Mouse (Mus musculus) stomach, embryonic 16.5 days (tissue): ENCODE results near the gene Cyb561d2. TPM values are rescaled to one million over a fixed set of nuclear protein-coding genes. Genes with fewer than 3 reads are reported as not detected.

Experiments
- ATAC-seq: fragments of 200-750 bp; cut with Nextera tagmentation; 2 replicates; pipeline ENCODE4 v1.8.0; 2017; ENCODE audit warnings: moderate number of reproducible peaks, moderate TSS enrichment; ENCODE audit not compliant: insufficient read depth, low FRiP score
- H3K27ac ChIP-seq: fragments of 300-500 bp; sonication (generic); 2 replicates; pipeline ENCODE4 v1.5.1; 2014; ENCODE audit warnings: low read length
- H3K27me3 ChIP-seq: fragments of 300-500 bp; sonication (generic); 2 replicates; pipeline ENCODE4 v1.6.1; 2014; ENCODE audit warnings: low read length, control low read depth, mixed read lengths; ENCODE audit not compliant: control insufficient read depth, insufficient read depth
- H3K36me3 ChIP-seq: fragments of 300-500 bp; sonication (generic); 2 replicates; pipeline ENCODE4 v1.6.1; 2014; ENCODE audit warnings: low read length; ENCODE audit not compliant: control insufficient read depth, insufficient read depth
- H3K4me1 ChIP-seq: fragments of 300-500 bp; sonication (generic); 2 replicates; pipeline ENCODE4 v1.6.1; 2014; ENCODE audit warnings: low read length, control low read depth, mixed read lengths; ENCODE audit not compliant: control insufficient read depth, insufficient read depth
- H3K4me2 ChIP-seq: fragments of 300-500 bp; sonication (generic); 2 replicates; pipeline ENCODE4 v1.6.1; 2014; ENCODE audit warnings: low read depth, low read length, mixed read lengths
- H3K4me3 ChIP-seq: fragments of 300-500 bp; sonication (generic); replicated peaks from 2 replicates; pipeline ENCODE4 v1.5.1; 2014; ENCODE audit warnings: mild to moderate bottlenecking, low read length
- H3K9ac ChIP-seq: fragments of 300-500 bp; sonication (generic); 2 replicates; pipeline ENCODE4 v1.6.1; 2014; ENCODE audit warnings: low read length
- H3K9me3 ChIP-seq: fragments of 300-500 bp; sonication (generic); replicated peaks from 2 replicates; pipeline ENCODE4 v1.6.1; 2016; ENCODE audit warnings: low read length, control low read depth; ENCODE audit not compliant: control insufficient read depth
- WGBS: fragments of 180-500 bp; shearing (Covaris S2); extraction: QIAGEN DNeasy Blood & Tissue Kit; methylation state at CpG from one replicate; pipeline ENCODE4 v1.1.7; 2014; 5-methylcytosine and 5-hydroxymethylcytosine counted together
- polyA plus RNA-seq: library from polyadenylated mRNA; unstranded; fragments of >200 nt; fragmentation: Nextera tagmentation; extraction: Ambion mirVana; gene quantifications from 2 replicates; pipeline ENCODE4 v1.2.1, GENCODE M21; 2015

The Cyb561d2 gene
- polyA plus RNA-seq, 1 experiment from 2014 or later: 27.4 TPM

DNA sequence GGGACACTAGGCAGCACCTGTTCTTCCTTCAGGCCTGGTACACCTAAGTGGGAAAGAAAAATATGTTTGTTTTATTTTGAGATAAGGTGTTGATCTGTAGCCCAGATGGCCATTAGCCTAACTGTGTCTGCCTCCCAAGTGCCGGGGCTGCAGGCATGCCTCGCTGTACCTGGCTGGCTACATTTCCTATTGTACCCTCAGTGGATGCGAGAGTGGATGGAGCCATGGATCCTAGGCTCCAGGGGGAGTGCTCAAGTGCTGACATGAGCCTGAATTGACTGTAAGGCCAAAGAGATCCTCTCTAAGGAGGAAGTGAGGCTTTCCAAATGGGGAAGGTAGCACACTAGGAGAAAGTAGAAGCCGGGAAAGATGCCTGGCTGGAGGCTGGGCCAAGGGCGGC, 6.0 kb upstream of the Cyb561d2 start:
- Histone ChIP-seq H3K36me3 (0 out of 2 replicates have a peak, but pooled peaks cover 11% of the 10 kb centered on the region), H3K9ac (no peak overlapping the region), H3K4me1 (peaks cover 36% of the 10 kb centered on the region), H3K27me3 (no peaks in the 10 kb centered on the region), H3K4me2 (no peak overlapping the region), H3K27ac (no peak overlapping the region), H3K4me3 (no peak overlapping the region), H3K9me3 (no peaks in the 10 kb centered on the region)
- no peak for ATAC-seq
- WGBS: 77% methylated on average over 5 of the region's 5 CpGs

DNA sequence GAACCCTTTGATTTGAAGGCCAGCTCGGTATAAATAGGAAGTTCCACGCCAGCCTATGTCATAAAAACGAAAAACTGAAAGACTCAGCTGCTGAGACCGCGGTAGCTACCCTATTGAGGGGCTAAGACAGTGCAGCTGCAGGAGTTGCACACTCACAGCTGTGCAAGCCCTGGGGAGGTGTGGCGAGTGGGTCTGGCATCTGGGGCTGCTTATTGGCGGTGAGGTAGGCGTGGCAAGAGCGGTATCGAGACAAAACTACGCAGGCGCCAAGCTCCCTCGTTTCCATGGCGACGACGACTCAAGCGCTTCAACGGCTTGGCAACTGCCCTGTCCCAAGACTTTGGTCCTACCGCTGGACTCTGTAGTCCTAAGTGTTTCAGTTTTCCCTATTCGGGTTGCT, 5.0 kb upstream of the Cyb561d2 start, which contains the start of gene Zmynd10:
Gene Zmynd10 (plus strand): TSS at position 273 of the 400 bp plus-strand sequence.
- peaks cover 31% of the 10 kb centered on the region for H3K4me1 ChIP-seq
- ATAC-seq: peak; percentile 30; the same call in 1 of the 2 replicates
- peak within 1 kb of the TSS; percentile 42 for H3K4me2 ChIP-seq
- H3K4me3 ChIP-seq: peak within 1 kb of the TSS; percentile 16
- H3K36me3 ChIP-seq: 0 out of 2 replicates have a peak, but pooled peaks cover 11% of the 10 kb centered on the region
- no peaks in the 10 kb centered on the region for H3K27me3 ChIP-seq
- peak within 1 kb of the TSS; percentile 44 for H3K9ac ChIP-seq
- 0 out of 2 replicates have a peak within 1 kb of the TSS, but pooled peaks have one; percentile 23 for H3K27ac ChIP-seq
- no peaks in the 10 kb centered on the region for H3K9me3 ChIP-seq
- WGBS: 2% methylated on average over 20 of the region's 20 CpGs

DNA sequence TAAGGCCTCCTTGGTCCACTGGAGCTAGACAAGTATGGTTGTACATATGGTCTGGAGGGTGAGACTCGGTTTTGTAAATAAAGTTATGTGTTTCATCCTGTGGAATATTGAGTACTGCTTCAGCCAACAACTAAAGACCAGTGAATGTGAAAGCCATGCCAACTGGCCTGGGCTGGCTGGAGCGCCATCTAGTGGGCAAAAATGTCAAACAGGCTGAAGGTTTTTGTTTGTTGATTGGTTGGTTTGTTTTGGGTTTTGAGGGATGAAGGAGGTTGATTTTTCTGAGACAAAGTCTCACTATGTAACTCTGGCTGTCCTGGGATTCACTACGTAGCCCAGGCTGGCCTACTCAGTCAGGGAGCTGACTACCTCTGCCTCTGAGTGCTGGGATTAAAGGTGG, 3.6 kb upstream of the Cyb561d2 start:
- Histone ChIP-seq H3K9ac (no peak overlapping the region), H3K9me3 (no peaks in the 10 kb centered on the region), H3K27me3 (no peaks in the 10 kb centered on the region), H3K4me3 (no peak overlapping the region), H3K36me3 (0 out of 2 replicates have a peak, but pooled peaks cover 11% of the 10 kb centered on the region), H3K4me2 (no peak overlapping the region), H3K4me1 (peaks cover 26% of the 10 kb centered on the region), H3K27ac (no peak overlapping the region)
- WGBS: 9% methylated on average over 3 of the region's 3 CpGs
- ATAC-seq: no peak

DNA sequence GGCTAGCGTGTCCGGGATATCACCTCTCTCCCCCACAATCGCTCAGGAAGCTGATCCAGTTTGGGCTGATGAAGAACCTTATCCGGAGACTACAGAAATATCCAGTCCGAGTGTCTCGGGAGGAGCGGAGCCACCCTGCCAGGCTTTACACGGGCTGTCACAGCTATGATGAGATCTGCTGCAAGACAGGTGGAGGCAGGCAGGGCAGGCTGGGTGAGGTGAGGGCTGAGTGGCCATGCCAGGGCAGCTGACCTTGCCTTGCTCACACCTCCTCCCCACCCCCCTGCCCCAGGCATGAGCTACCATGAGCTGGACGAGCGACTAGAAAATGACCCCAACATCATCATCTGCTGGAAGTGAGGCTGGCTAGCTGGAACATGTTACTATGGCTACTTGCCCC, 3.2 kb upstream of the Cyb561d2 start:
- ATAC-seq: no peak
- 0 out of 2 replicates have a peak, but pooled peaks cover 11% of the 10 kb centered on the region for H3K36me3 ChIP-seq
- no peaks in the 10 kb centered on the region for H3K9me3 ChIP-seq
- H3K27me3 ChIP-seq: no peaks in the 10 kb centered on the region
- H3K9ac ChIP-seq: no peak overlapping the region
- H3K4me1 ChIP-seq: peaks cover 26% of the 10 kb centered on the region
- no peak overlapping the region for H3K27ac ChIP-seq
- 88% methylated on average over 10 of the region's 10 CpGs for WGBS
- H3K4me2 ChIP-seq: no peak overlapping the region
- no peak overlapping the region for H3K4me3 ChIP-seq

DNA sequence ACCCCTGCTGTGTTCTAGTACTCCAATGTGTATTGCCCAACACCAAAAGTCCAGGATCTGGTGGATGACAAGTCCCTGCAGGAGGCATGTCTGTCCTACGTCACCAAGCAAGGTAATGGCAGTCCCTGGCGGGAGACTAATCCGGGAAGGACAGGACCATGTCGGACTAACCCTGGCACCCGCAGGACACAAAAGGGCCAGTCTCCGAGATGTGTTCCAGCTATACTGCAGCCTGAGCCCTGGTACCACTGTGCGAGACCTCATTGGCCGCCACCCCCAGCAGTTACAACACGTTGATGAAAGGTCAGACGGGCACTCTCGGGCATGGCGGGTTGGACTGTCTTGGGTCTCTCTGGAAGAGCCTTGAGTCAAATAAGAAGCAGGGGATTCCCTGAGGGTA, 2.7 kb upstream of the Cyb561d2 start:
- WGBS: 90% methylated on average over 12 of the region's 12 CpGs
- Histone ChIP-seq H3K27me3 (no peaks in the 10 kb centered on the region), H3K27ac (no peak overlapping the region), H3K9ac (no peak overlapping the region), H3K4me2 (no peak overlapping the region), H3K4me1 (peaks cover 26% of the 10 kb centered on the region), H3K36me3 (0 out of 2 replicates have a peak, but pooled peaks cover 11% of the 10 kb centered on the region), H3K9me3 (no peaks in the 10 kb centered on the region), H3K4me3 (no peak overlapping the region)
- no peak for ATAC-seq

DNA sequence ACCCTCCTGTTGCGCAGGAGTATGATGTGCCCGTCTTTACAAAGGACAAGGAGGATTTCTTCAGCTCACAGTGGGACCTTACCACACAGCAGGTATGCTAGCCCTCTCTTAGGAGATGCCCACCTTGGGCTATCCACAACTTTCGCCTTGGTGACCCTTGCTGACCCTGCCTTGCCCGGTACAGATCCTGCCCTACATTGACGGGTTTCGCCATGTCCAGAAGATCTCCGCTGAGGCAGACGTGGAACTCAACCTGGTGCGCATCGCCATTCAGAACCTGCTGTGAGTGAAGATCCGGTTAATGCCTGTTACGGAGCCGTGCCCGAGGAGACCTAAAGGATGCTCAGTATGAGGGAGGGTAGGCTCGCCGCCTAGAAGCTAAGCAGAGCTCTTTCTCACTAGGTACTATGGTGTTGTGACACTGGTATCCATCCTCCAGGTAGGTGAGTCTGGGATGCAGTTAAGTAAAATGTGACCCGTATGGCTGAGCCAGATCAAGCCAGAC, 2.3 kb upstream of the Cyb561d2 start:
- no peak for ATAC-seq
- no peaks in the 10 kb centered on the region for H3K9me3 ChIP-seq
- no peak overlapping the region for H3K27ac ChIP-seq
- no peak overlapping the region for H3K9ac ChIP-seq
- 0 out of 2 replicates have a peak, but pooled peaks cover 11% of the 10 kb centered on the region for H3K36me3 ChIP-seq
- no peaks in the 10 kb centered on the region for H3K27me3 ChIP-seq
- no peak overlapping the region for H3K4me3 ChIP-seq
- peaks cover 26% of the 10 kb centered on the region for H3K4me1 ChIP-seq
- H3K4me2 ChIP-seq: no peak overlapping the region
- WGBS: 94% methylated on average over 17 of the region's 17 CpGs

DNA sequence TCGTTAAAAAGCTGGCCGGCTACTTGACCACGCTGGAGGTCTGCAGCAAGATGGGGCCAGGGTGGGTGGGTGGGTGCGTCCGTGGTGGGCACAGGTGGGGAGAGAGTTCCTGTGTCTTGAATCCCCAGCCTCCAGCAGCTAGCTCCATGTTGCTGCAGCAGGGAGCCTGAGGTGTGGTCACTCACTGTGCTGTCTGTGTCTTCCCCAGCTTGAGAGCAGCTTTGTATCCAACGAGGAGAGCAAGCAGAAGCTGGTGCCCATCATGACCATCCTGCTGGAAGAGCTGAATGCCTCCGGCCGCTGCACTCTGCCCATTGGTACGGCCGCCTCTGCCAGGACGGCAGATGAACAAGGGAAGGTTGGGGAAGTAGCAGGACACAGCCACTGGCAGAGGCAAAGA, 1.3 kb upstream of the Cyb561d2 start:
- H3K4me1 ChIP-seq: peaks cover 26% of the 10 kb centered on the region
- no peak for ATAC-seq
- H3K27ac ChIP-seq: no peak overlapping the region
- H3K9me3 ChIP-seq: no peaks in the 10 kb centered on the region
- H3K27me3 ChIP-seq: no peaks in the 10 kb centered on the region
- H3K4me2 ChIP-seq: peak overlapping the region; percentile 76
- H3K9ac ChIP-seq: peak overlapping the region; percentile 74; the same call in 1 of the 2 replicates
- H3K4me3 ChIP-seq: no peak overlapping the region; the same call in 1 of the 2 replicates
- H3K36me3 ChIP-seq: 0 out of 2 replicates have a peak, but pooled peaks cover 18% of the 10 kb centered on the region
- WGBS: 79% methylated on average over 11 of the region's 11 CpGs

DNA sequence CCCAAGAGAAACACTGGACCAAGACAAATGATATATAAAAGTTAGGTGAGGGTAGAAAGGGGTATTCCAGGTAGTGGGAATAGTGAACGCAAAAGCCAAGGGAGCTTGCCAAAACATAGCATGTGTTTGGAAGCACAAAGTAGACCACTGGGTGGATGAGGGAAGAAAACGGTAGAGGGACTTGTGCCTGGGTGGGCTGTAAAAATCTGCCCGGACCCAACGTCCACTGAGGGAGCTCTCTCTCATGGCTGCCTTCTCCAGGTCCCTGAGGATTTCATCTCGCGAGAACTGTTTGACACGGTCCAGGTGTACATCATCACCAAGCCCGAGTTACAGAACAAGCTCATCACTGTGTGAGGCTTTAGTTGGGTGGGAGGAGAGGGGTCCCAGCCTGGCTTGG, 728 bp upstream of the Cyb561d2 start:
- 21% methylated on average over 8 of the region's 8 CpGs for WGBS
- Histone ChIP-seq H3K27ac (0 out of 2 replicates have a peak overlapping the region, but pooled peaks have one; percentile 2), H3K27me3 (no peaks in the 10 kb centered on the region), H3K36me3 (peaks cover 23% of the 10 kb centered on the region; the same call in 1 of the 2 replicates), H3K9me3 (no peaks in the 10 kb centered on the region), H3K4me2 (peak overlapping the region; percentile 76), H3K9ac (peak overlapping the region; percentile 74), H3K4me3 (peak overlapping the region; percentile 66), H3K4me1 (peaks cover 26% of the 10 kb centered on the region)
- 0 out of 2 replicates have a peak, but pooled peaks have one; percentile 9 for ATAC-seq

DNA sequence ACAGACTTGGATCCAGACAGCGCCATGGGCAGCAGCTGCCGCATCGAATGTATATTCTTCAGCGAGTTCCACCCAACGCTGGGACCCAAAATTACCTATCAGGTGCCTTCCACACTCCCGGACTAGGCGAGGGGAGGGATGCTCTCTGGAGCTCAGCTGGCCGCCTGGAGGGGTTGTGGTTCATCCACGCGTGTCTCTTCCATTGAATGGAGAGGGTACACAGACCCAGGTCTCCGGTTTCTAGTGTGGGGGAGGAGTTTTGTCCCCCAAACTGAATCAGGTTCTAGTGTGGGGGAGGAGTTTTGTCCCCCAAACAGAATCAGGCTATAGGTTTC, 326 bp upstream of the Cyb561d2 start:
- Histone ChIP-seq H3K4me1 (peaks cover 25% of the 10 kb centered on the region), H3K36me3 (peaks cover 23% of the 10 kb centered on the region; the same call in 1 of the 2 replicates), H3K9ac (peak overlapping the region; percentile 74), H3K4me2 (peak overlapping the region; percentile 76), H3K27me3 (no peaks in the 10 kb centered on the region), H3K27ac (0 out of 2 replicates have a peak overlapping the region, but pooled peaks have one; percentile 2), H3K9me3 (no peaks in the 10 kb centered on the region), H3K4me3 (peak overlapping the region; percentile 66)
- 0 out of 2 replicates have a peak, but pooled peaks have one; percentile 3 for ATAC-seq
- 2% methylated on average over 11 of the region's 11 CpGs for WGBS
